Mouse (Mus musculus): ENCODE measurements at regions not wholly inside any gene's neighbourhood (a gene's known extent, or its start where the extent isn't known, plus 50 kb on each side); places are given as distances from the start of the nearest gene placed in this dataset.

- Histone ChIP-seq H3K9ac (ENCODE audit: low read depth, low read length) (no peak overlapping the region), H3K9me3 (replicated peaks; ENCODE audit: control insufficient read depth, low read length) (no peaks in the 10 kb centered on the region), H3K4me1 (ENCODE audit: control insufficient read depth, low read depth, low read length) (no peaks in the 10 kb centered on the region; the same call in 1 of the 2 replicates), H3K27ac (ENCODE audit: low read length) (no peak overlapping the region), H3K27me3 (ENCODE audit: control insufficient read depth, insufficient read depth, low read depth, low read length) (no peaks in the 10 kb centered on the region), H3K4me2 (ENCODE audit: low read depth, low read length) (no peak overlapping the region), H3K36me3 (ENCODE audit: control insufficient read depth, insufficient read depth) (no peaks in the 10 kb centered on the region), H3K4me3 (ENCODE audit: low read depth, low read length) (no peak overlapping the region)
- ATAC-seq (ENCODE audit: low read depth), result no peak
- WGBS (ENCODE audit: insufficient replicate concordance), result 27% methylated on average over 5 of the region's 5 CpGs
These were observed 401.3 kb downstream of the Plcl1 start for GRCm38 (mm10) chr1:55807028-55807427.

- Histone ChIP-seq H3K27ac (ENCODE audit: low read length) (no peak overlapping the region), H3K9ac (ENCODE audit: low read depth, low read length) (no peak overlapping the region), H3K4me3 (ENCODE audit: low read depth, low read length) (no peak overlapping the region), H3K4me1 (ENCODE audit: control insufficient read depth, low read depth, low read length) (no peaks in the 10 kb centered on the region; the same call in 1 of the 2 replicates), H3K27me3 (ENCODE audit: control insufficient read depth, insufficient read depth, low read depth, low read length) (no peaks in the 10 kb centered on the region), H3K9me3 (replicated peaks; ENCODE audit: control insufficient read depth, low read length) (no peaks in the 10 kb centered on the region), H3K4me2 (ENCODE audit: low read depth, low read length) (no peak overlapping the region), H3K36me3 (ENCODE audit: control insufficient read depth, insufficient read depth) (no peaks in the 10 kb centered on the region)
- WGBS (ENCODE audit: insufficient replicate concordance), result 44% methylated on average over 7 of the region's 7 CpGs
- no peak for ATAC-seq (ENCODE audit: low read depth)
These were observed 403.2 kb downstream of the Plcl1 start for GRCm38 (mm10) chr1:55808724-55809519.

GRCm38 (mm10) chr1:55812486-55812885, 406.8 kb downstream of the Plcl1 start:
- Histone ChIP-seq H3K9me3 (replicated peaks; ENCODE audit: control insufficient read depth, low read length) (no peaks in the 10 kb centered on the region), H3K36me3 (ENCODE audit: control insufficient read depth, insufficient read depth) (no peaks in the 10 kb centered on the region), H3K27me3 (ENCODE audit: control insufficient read depth, insufficient read depth, low read depth, low read length) (no peaks in the 10 kb centered on the region), H3K4me1 (ENCODE audit: control insufficient read depth, low read depth, low read length) (no peaks in the 10 kb centered on the region), H3K4me3 (ENCODE audit: low read depth, low read length) (no peak overlapping the region), H3K9ac (ENCODE audit: low read depth, low read length) (no peak overlapping the region), H3K4me2 (ENCODE audit: low read depth, low read length) (no peak overlapping the region), H3K27ac (ENCODE audit: low read length) (no peak overlapping the region)
- no peak for ATAC-seq (ENCODE audit: low read depth)
- 19% methylated on average over 1 of the region's 1 CpGs for WGBS (ENCODE audit: insufficient replicate concordance)

GRCm38 (mm10) chr1:55820866-55821500, 415.3 kb downstream of the Plcl1 start:
- no peak overlapping the region for H3K4me3 ChIP-seq (ENCODE audit: low read depth, low read length)
- no peak overlapping the region for H3K27ac ChIP-seq (ENCODE audit: low read length)
- no peak overlapping the region for H3K4me2 ChIP-seq (ENCODE audit: low read depth, low read length)
- H3K9ac ChIP-seq (ENCODE audit: low read depth, low read length), result no peak overlapping the region
- no peaks in the 10 kb centered on the region for H3K27me3 ChIP-seq (ENCODE audit: control insufficient read depth, insufficient read depth, low read depth, low read length)
- H3K36me3 ChIP-seq (ENCODE audit: control insufficient read depth, insufficient read depth), result no peaks in the 10 kb centered on the region
- no peak for ATAC-seq (ENCODE audit: low read depth)
- H3K9me3 ChIP-seq (replicated peaks; ENCODE audit: control insufficient read depth, low read length), result no peaks in the 10 kb centered on the region
- no peaks in the 10 kb centered on the region for H3K4me1 ChIP-seq (ENCODE audit: control insufficient read depth, low read depth, low read length)
- 69% methylated on average over 3 of the region's 3 CpGs for WGBS (ENCODE audit: insufficient replicate concordance)

DNA sequence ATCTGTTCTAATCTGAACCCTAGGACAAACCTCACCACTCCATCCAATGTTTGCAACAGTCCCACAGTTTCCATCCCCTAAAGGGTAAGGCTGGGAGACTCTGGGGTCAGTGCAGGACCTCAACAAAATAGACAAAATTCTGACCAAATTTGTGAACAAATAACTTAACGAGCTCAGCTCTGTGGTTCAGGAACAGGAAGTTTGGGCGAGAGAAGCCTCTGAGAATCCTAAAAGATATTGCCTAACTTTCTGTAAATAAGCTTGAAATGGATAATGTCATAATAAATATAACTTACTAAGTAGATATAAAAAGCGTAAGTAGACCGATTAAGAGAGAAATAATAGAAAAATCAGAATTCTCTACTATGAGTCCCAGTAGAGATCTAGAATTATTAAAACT, 416.9 kb downstream of the Plcl1 start:
- ATAC-seq (ENCODE audit: low read depth), result no peak
- Histone ChIP-seq H3K27me3 (ENCODE audit: control insufficient read depth, insufficient read depth, low read depth, low read length) (no peaks in the 10 kb centered on the region), H3K4me3 (ENCODE audit: low read depth, low read length) (no peak overlapping the region), H3K9me3 (replicated peaks; ENCODE audit: control insufficient read depth, low read length) (no peaks in the 10 kb centered on the region), H3K4me2 (ENCODE audit: low read depth, low read length) (no peak overlapping the region), H3K27ac (ENCODE audit: low read length) (no peak overlapping the region), H3K4me1 (ENCODE audit: control insufficient read depth, low read depth, low read length) (no peaks in the 10 kb centered on the region), H3K36me3 (ENCODE audit: control insufficient read depth, insufficient read depth) (no peaks in the 10 kb centered on the region), H3K9ac (ENCODE audit: low read depth, low read length) (no peak overlapping the region)
- WGBS (ENCODE audit: insufficient replicate concordance), result 44% methylated on average over 4 of the region's 4 CpGs

DNA sequence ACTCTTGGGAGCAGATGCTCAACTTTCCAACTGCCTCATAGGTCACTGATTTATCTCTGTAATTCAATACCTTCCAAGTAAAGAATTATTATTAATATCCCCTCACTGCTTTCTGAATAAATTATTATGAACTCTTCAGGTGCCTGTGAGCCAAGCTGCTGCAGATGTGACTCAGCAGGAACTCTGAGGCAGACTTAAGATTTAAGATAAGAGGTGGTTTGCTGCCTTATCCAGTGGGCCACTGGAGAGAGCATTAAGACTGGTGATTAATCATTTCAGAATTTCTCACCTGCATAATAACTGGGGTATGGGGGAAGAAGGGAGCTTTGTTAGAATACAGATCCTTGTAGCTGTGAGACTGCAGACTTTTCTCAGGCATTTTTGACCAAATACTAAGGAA, 421.5 kb downstream of the Plcl1 start:
- no peak for ATAC-seq (ENCODE audit: low read depth)
- Histone ChIP-seq H3K4me1 (ENCODE audit: control insufficient read depth, low read depth, low read length) (no peaks in the 10 kb centered on the region), H3K4me2 (ENCODE audit: low read depth, low read length) (no peak overlapping the region), H3K27me3 (ENCODE audit: control insufficient read depth, insufficient read depth, low read depth, low read length) (no peaks in the 10 kb centered on the region), H3K9me3 (replicated peaks; ENCODE audit: control insufficient read depth, low read length) (no peaks in the 10 kb centered on the region), H3K4me3 (ENCODE audit: low read depth, low read length) (no peak overlapping the region), H3K9ac (ENCODE audit: low read depth, low read length) (no peak overlapping the region), H3K36me3 (ENCODE audit: control insufficient read depth, insufficient read depth) (no peaks in the 10 kb centered on the region), H3K27ac (ENCODE audit: low read length) (no peak overlapping the region)

GRCm38 (mm10) chr1:55835281-55835680, 429.6 kb downstream of the Plcl1 start:
- H3K27ac ChIP-seq (ENCODE audit: low read length), result no peak overlapping the region
- 66% methylated on average over 3 of the region's 3 CpGs for WGBS (ENCODE audit: insufficient replicate concordance)
- H3K4me2 ChIP-seq (ENCODE audit: low read depth, low read length), result no peak overlapping the region
- ATAC-seq (ENCODE audit: low read depth), result no peak
- H3K27me3 ChIP-seq (ENCODE audit: control insufficient read depth, insufficient read depth, low read depth, low read length), result no peaks in the 10 kb centered on the region
- H3K36me3 ChIP-seq (ENCODE audit: control insufficient read depth, insufficient read depth), result no peaks in the 10 kb centered on the region
- no peak overlapping the region for H3K4me3 ChIP-seq (ENCODE audit: low read depth, low read length)
- H3K4me1 ChIP-seq (ENCODE audit: control insufficient read depth, low read depth, low read length), result no peaks in the 10 kb centered on the region
- H3K9me3 ChIP-seq (replicated peaks; ENCODE audit: control insufficient read depth, low read length), result no peaks in the 10 kb centered on the region
- H3K9ac ChIP-seq (ENCODE audit: low read depth, low read length), result no peak overlapping the region

GRCm38 (mm10) chr1:55836750-55837149, 431.0 kb downstream of the Plcl1 start:
- H3K4me3 ChIP-seq (ENCODE audit: low read depth, low read length), result no peak overlapping the region
- no peaks in the 10 kb centered on the region for H3K9me3 ChIP-seq (replicated peaks; ENCODE audit: control insufficient read depth, low read length)
- H3K27ac ChIP-seq (ENCODE audit: low read length), result no peak overlapping the region
- H3K4me2 ChIP-seq (ENCODE audit: low read depth, low read length), result no peak overlapping the region
- no peaks in the 10 kb centered on the region for H3K27me3 ChIP-seq (ENCODE audit: control insufficient read depth, insufficient read depth, low read depth, low read length)
- H3K36me3 ChIP-seq (ENCODE audit: control insufficient read depth, insufficient read depth), result no peaks in the 10 kb centered on the region
- no peak for ATAC-seq (ENCODE audit: low read depth)
- no peak overlapping the region for H3K9ac ChIP-seq (ENCODE audit: low read depth, low read length)
- WGBS (ENCODE audit: insufficient replicate concordance), result 58% methylated on average over 2 of the region's 2 CpGs
- no peaks in the 10 kb centered on the region for H3K4me1 ChIP-seq (ENCODE audit: control insufficient read depth, low read depth, low read length)

DNA sequence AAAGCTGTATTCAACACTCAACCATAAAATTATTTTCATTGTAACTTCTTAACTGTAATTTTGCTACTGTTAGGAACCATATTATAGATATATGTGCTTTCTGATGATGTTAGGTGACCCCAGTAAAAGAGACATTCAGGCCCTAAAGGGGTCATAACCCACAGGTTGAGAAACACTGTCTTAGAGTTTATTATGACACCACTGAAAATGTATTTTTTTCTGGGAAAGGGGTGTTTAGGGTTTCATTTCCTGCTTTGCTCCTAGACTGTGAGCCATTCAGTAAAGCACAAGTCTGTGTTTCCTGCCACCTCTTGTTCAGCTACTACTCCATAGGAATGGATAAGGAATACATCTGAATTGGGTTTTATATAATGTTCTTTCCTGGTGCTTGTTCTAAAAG, 431.6 kb downstream of the Plcl1 start:
- Histone ChIP-seq H3K4me2 (ENCODE audit: low read depth, low read length) (no peak overlapping the region), H3K27ac (ENCODE audit: low read length) (no peak overlapping the region), H3K9me3 (replicated peaks; ENCODE audit: control insufficient read depth, low read length) (no peaks in the 10 kb centered on the region), H3K27me3 (ENCODE audit: control insufficient read depth, insufficient read depth, low read depth, low read length) (no peaks in the 10 kb centered on the region), H3K9ac (ENCODE audit: low read depth, low read length) (no peak overlapping the region), H3K4me3 (ENCODE audit: low read depth, low read length) (no peak overlapping the region), H3K4me1 (ENCODE audit: control insufficient read depth, low read depth, low read length) (no peaks in the 10 kb centered on the region), H3K36me3 (ENCODE audit: control insufficient read depth, insufficient read depth) (no peaks in the 10 kb centered on the region)
- no peak for ATAC-seq (ENCODE audit: low read depth)

Measured in liver, embryonic 16.5 days (tissue).